Mouse (Mus musculus) forebrain, embryonic 10.5 days (tissue): ENCODE measurements around the gene Olfml2b. TPM values are rescaled to one million over a fixed set of nuclear protein-coding genes. Genes with fewer than 3 reads are reported as not detected.

Source experiments
- DNase-seq: peaks from one replicate; pipeline ENCODE4 v3.0.0-alpha.2; 2017; ENCODE audit warnings: low spot score; ENCODE audit errors: extremely low spot score
- H3K27ac ChIP-seq: fragments of 300-500 bp; sonication (generic); 2 replicates; pipeline ENCODE4 v1.5.1; 2016; ENCODE audit warnings: mild to moderate bottlenecking
- H3K27me3 ChIP-seq: fragments of 300-500 bp; sonication (generic); 2 replicates; pipeline ENCODE4 v1.6.1; 2016; ENCODE audit warnings: mild to moderate bottlenecking; ENCODE audit not compliant: poor library complexity, severe bottlenecking
- H3K36me3 ChIP-seq: fragments of 300-500 bp; sonication (generic); replicated peaks from 2 replicates; pipeline ENCODE4 v1.6.1; 2016; ENCODE audit warnings: mild to moderate bottlenecking, moderate library complexity
- H3K4me1 ChIP-seq: fragments of 300-500 bp; sonication (generic); 2 replicates; pipeline ENCODE4 v1.6.1; 2016
- H3K4me3 ChIP-seq: fragments of 300-500 bp; sonication (generic); 2 replicates; pipeline ENCODE4 v1.5.1; 2016; ENCODE audit warnings: mild to moderate bottlenecking, moderate library complexity
- H3K9me3 ChIP-seq: fragments of 300-500 bp; sonication (generic); 2 replicates; pipeline ENCODE4 v1.6.1; 2016; ENCODE audit warnings: mild to moderate bottlenecking, moderate library complexity
- WGBS: fragments of 180-500 bp; shearing (Covaris S2); methylation state at CpG from one replicate; pipeline ENCODE4 v1.1.7; 2016; 5-methylcytosine and 5-hydroxymethylcytosine counted together
- polyA plus RNA-seq: library from polyadenylated mRNA; unstranded; fragments of >200 nt; fragmentation: Nextera tagmentation; extraction: Ambion mirVana; gene quantifications from 2 replicates; pipeline ENCODE4 v1.2.1, GENCODE M21; 2016

The Olfml2b gene
- polyA plus RNA-seq, 1 experiment from 2014 or later = 4.1 TPM

DNA sequence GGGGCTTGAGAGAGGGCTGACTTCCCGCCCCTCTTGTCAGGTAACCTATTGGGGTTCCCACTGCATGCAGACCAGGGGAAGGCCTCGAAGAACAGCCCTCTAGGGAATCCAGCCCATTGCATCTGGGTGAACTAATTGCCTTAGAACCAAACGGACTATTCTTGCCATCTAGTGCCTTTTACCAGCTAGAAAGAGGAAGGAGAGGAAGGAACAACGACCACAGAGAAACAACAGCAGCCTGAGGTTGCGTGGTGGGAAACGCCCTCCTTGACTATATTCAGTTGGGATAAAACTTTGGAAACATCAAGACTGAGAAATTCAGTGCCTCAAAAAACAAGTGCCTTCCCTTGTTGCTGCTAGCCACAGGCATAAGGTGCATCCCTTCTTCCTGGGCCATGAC lies 39.5 kb downstream of the Olfml2b start:
- no peak overlapping the region for H3K4me3 ChIP-seq
- no peaks in the 10 kb centered on the region for H3K9me3 ChIP-seq
- H3K36me3 ChIP-seq = peaks cover 5% of the 10 kb centered on the region; the same call in 1 of the 2 replicates
- no peaks in the 10 kb centered on the region for H3K27me3 ChIP-seq
- WGBS = 84% methylated on average over 6 of the region's 6 CpGs
- peaks cover 1% of the 10 kb centered on the region for H3K4me1 ChIP-seq
- no peak overlapping the region for H3K27ac ChIP-seq
- no peak for DNase-seq

DNA sequence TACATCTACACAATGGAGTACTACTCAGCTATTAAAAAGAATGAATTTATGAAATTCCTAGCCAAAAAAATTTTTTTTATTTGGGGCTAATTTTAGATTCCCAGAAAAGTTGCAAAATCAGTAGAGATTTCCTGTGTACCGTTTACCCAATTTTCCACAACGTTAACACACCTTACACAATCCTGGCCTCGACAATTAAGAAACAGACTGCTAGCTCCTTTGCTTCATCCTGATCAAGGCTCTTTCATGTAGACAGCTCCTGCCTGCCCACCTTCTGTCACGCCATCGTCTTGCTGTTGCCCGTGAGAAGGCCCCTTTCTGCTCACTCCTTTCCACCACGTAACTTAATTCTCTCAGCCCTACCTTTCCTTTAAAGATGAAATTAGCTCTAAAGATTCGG lies 45.4 kb downstream of the Olfml2b start:
- DNase-seq = no peak
- Histone ChIP-seq H3K4me1 (no peaks in the 10 kb centered on the region; the same call in 1 of the 2 replicates), H3K9me3 (no peaks in the 10 kb centered on the region), H3K4me3 (no peak overlapping the region), H3K27ac (no peak overlapping the region), H3K36me3 (no peaks in the 10 kb centered on the region), H3K27me3 (no peaks in the 10 kb centered on the region)
- WGBS = 97% methylated on average over 8 of the region's 8 CpGs

DNA sequence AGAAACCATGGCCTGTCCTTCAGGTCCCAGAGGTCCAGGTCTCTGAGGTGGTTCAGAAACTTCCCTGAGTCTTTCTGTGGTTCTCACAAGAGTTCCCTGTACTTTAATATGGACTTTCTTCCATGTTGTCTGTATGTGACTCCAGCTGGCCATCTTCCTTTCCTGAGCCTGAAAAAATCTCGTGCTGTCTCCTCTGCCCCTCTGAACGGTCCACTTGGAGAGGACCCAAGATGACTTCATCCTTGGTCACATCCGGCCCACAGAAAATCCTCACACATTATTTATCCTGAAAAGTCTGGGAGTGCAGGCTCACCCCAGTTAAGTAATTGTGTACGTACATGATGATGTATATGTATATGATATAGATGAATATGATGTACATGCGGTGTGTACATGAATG lies 47.0 kb downstream of the Olfml2b start:
- no peak overlapping the region for H3K4me3 ChIP-seq
- no peak for DNase-seq
- H3K27me3 ChIP-seq = no peaks in the 10 kb centered on the region
- no peaks in the 10 kb centered on the region for H3K9me3 ChIP-seq
- WGBS = 89% methylated on average over 5 of the region's 5 CpGs
- H3K36me3 ChIP-seq = no peaks in the 10 kb centered on the region
- H3K4me1 ChIP-seq = peaks cover 6% of the 10 kb centered on the region; the same call in 1 of the 2 replicates
- no peak overlapping the region for H3K27ac ChIP-seq

DNA sequence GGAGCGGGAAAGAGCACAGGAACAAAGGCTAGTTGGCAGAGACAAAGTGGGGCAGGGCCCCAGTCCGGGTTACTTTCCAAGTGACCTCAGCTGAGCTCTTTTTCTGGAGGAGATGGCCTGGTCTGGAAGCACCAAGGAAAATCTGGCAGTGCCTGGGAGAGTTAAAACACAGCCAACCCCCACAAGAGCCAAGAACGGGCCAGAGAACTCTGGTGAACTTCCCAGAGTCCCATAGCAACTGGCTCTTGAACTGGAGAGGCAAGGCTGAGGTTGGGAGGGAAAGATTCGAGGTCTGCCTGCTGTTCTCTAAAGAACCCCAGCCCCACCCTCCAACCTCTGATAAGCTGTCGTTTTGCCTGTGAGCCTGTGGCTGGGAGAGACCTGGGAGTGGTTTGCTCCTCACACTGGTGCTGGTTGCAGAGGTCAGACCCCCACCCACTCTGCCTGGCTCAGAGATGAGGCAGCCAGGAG lies 50.5 kb downstream of the Olfml2b start:
- Histone ChIP-seq H3K4me3 (no peak overlapping the region), H3K4me1 (peaks cover 6% of the 10 kb centered on the region; the same call in 1 of the 2 replicates), H3K36me3 (no peaks in the 10 kb centered on the region), H3K9me3 (no peaks in the 10 kb centered on the region), H3K27me3 (no peaks in the 10 kb centered on the region), H3K27ac (no peak overlapping the region)
- no peak for DNase-seq
- WGBS = 67% methylated on average over 5 of the region's 5 CpGs

DNA sequence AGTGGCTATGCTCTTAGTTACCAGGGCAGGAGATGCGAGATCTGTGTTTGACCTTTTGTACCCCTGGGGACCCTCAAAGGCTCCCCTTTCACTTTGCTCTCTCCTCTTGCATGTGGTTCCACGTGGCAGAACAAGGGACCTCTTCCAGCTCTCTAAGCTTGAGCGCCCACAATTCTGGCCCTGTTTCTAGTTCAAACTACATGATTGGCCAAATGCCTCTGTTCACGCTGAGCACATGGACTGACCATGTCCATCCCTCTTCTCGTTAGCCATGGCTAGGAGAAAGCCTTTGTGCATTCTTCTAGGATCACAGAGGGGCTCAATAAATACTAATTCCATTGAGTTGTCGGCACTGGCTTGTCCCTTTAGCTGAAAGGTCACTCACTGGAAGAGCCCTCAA lies 51.0 kb downstream of the Olfml2b start:
- H3K27ac ChIP-seq = no peak overlapping the region
- no peak overlapping the region for H3K4me3 ChIP-seq
- WGBS = 58% methylated on average over 6 of the region's 6 CpGs
- H3K27me3 ChIP-seq = no peaks in the 10 kb centered on the region
- peaks cover 6% of the 10 kb centered on the region; the same call in 1 of the 2 replicates for H3K4me1 ChIP-seq
- H3K9me3 ChIP-seq = no peaks in the 10 kb centered on the region
- no peaks in the 10 kb centered on the region for H3K36me3 ChIP-seq
- DNase-seq = no peak

DNA sequence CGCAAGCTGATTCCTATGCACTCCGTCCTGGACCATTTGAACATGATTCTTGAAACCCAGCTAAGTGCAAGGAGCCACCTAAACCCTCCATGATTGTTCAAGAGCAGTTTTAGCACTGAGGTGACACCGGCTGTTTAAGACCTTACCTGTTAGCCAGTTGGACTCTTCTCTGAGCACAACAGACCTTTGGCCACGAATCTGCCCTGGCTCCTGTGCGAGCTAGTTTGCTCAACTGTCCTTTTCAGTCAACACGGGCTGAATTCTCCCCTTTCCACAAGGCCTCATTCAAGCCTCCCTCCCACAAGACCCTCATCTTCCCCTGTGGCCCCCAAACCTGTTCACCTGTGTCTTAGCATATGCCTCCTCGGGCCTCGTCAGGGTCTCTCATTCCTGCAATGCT lies 52.7 kb downstream of the Olfml2b start:
- H3K27ac ChIP-seq = no peak overlapping the region
- 96% methylated on average over 8 of the region's 8 CpGs for WGBS
- H3K9me3 ChIP-seq = no peaks in the 10 kb centered on the region

DNA sequence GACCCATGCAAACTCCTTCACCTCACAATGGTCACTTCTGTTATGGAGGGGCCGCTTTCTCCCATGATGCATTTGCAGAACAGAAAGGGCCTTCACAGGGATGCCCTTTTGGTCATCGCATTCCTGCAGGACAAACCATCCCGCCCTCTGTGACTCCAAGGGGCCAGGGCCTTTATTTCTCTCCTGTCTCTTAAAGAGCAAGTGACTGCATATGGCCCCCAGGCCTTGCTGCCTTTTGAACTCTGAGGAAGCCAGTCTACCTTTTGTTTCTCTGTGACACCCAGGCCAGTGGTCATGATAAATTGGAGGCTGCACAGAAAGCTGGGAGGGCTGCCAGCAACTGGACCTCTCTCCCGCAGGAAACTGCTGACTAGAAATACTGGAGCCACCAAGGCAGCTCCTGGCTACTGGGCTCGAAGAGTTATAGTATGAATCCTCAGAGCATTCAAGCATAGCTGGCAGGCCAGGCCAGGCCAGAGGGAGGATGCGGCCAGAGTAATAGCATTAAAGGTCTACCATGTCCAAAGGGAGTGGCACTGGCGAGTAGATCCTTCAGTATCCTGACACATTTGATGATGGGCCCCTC lies 53.5 kb downstream of the Olfml2b start:
- 87% methylated on average over 7 of the region's 7 CpGs for WGBS
- Histone ChIP-seq H3K4me1 (peaks cover 14% of the 10 kb centered on the region; the same call in 1 of the 2 replicates), H3K27me3 (no peaks in the 10 kb centered on the region), H3K9me3 (no peaks in the 10 kb centered on the region), H3K27ac (no peak overlapping the region), H3K36me3 (no peaks in the 10 kb centered on the region), H3K4me3 (no peak overlapping the region)
- DNase-seq = no peak

More for the DNA sequence above, 52.7 kb downstream of the Olfml2b start:
- Histone ChIP-seq H3K27me3 (no peaks in the 10 kb centered on the region), H3K36me3 (no peaks in the 10 kb centered on the region), H3K4me3 (no peak overlapping the region), H3K4me1 (peaks cover 14% of the 10 kb centered on the region; the same call in 1 of the 2 replicates)
- DNase-seq = no peak

DNA sequence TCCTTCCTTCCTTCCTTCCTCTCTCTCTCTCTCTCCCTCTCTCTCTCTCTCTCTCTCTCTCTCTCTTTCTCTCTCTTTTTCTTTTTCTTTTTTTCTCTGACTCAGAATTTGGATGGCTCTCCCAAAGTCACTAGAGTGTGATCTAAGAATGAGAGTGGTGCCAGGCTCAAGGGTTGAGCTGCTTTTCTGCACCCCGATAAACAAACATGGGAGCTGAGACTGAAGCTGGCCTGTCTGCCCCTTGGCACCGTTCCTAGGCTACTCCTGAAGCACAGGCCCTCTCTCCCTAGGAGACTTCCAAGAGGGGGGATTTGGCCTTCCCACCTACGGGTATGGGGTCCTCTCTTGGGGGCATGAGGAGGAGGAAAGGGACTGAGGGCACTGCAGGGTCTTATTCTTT lies 54.4 kb downstream of the Olfml2b start:
- H3K27me3 ChIP-seq = no peaks in the 10 kb centered on the region
- 0 out of 2 replicates have a peak overlapping the region, but pooled peaks have one; percentile 20 for H3K27ac ChIP-seq
- peaks cover 14% of the 10 kb centered on the region; the same call in 1 of the 2 replicates for H3K4me1 ChIP-seq
- 87% methylated on average over 3 of the region's 3 CpGs for WGBS
- H3K4me3 ChIP-seq = no peak overlapping the region
- no peak for DNase-seq
- H3K36me3 ChIP-seq = no peaks in the 10 kb centered on the region
- H3K9me3 ChIP-seq = no peaks in the 10 kb centered on the region

DNA sequence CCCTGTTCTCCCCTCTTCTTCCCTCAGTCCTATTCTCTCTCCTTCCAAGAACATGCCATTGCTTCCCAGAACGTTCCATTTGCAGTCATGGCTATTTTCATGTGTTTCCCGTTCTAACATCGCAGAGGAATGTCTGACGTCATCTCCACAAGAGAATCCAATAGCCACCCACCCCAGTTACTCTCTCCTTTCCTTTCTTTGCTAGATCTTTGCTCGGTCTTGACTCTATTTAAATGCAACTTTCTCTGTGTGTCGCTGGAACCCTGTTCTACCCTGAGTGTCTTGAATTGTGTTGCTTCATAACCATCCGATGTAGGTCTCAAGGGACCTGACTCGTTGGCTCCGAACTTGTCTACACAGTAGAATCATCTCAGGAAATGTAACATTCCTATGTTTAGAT lies 55.2 kb downstream of the Olfml2b start:
- peaks cover 14% of the 10 kb centered on the region; the same call in 1 of the 2 replicates for H3K4me1 ChIP-seq
- 90% methylated on average over 9 of the region's 9 CpGs for WGBS
- no peaks in the 10 kb centered on the region for H3K9me3 ChIP-seq
- H3K4me3 ChIP-seq = no peak overlapping the region
- DNase-seq = no peak
- no peak overlapping the region for H3K27ac ChIP-seq
- H3K36me3 ChIP-seq = no peaks in the 10 kb centered on the region
- H3K27me3 ChIP-seq = no peaks in the 10 kb centered on the region

DNA sequence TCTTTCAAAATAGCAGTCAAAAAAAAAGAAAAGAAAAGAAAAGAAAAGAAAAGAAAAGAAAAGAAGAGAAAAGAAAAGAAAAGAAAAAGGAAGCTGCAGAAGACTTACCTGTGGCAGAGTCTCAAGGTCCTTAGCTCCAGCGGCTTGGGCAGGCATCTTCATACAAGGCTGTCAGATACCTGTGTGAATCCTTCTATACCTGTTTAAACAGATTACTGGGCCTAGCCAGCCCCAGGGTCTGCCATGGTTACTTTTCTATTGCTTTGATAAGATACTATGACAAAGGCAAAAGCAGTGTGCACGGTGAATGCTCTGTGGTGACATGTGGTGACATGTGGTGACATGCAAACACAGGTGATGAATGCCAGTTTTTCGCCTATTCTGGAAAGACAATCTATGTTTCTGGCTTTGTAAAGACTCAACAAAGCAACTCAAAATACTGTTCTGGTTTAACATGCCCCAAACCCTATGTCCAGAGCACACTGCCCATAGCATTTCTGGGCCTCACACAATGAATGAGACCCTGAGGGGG lies 56.2 kb downstream of the Olfml2b start:
- Histone ChIP-seq H3K27ac (no peak overlapping the region), H3K9me3 (no peaks in the 10 kb centered on the region), H3K4me3 (no peak overlapping the region), H3K27me3 (no peaks in the 10 kb centered on the region), H3K4me1 (peaks cover 8% of the 10 kb centered on the region; the same call in 1 of the 2 replicates), H3K36me3 (no peaks in the 10 kb centered on the region)
- no peak for DNase-seq
- 85% methylated on average over 3 of the region's 3 CpGs for WGBS

DNA sequence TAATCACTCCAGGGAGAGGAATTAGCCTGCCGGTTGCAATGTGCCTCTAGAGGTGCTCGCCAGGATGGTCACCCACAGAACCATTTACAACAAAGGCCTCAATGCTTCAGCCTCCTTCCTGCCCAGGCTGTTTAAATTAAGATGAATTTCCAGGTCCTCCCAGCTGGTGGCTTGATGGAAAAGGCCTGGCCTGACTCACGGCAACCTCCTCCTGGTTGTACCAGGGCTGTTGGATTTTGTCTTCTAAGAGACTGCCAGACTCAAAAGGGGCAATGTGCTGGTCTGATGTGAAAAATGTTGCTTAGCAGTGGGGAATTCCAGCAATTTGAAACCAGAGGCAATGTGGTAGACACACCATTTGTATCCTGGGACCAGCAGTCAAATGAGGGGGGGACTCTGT lies 56.8 kb downstream of the Olfml2b start:
- no peaks in the 10 kb centered on the region for H3K9me3 ChIP-seq
- peaks cover 8% of the 10 kb centered on the region; the same call in 1 of the 2 replicates for H3K4me1 ChIP-seq
- no peak overlapping the region for H3K27ac ChIP-seq
- no peaks in the 10 kb centered on the region for H3K27me3 ChIP-seq
- no peak overlapping the region for H3K4me3 ChIP-seq
- DNase-seq = no peak
- no peaks in the 10 kb centered on the region for H3K36me3 ChIP-seq
- WGBS = 62% methylated on average over 3 of the region's 3 CpGs

DNA sequence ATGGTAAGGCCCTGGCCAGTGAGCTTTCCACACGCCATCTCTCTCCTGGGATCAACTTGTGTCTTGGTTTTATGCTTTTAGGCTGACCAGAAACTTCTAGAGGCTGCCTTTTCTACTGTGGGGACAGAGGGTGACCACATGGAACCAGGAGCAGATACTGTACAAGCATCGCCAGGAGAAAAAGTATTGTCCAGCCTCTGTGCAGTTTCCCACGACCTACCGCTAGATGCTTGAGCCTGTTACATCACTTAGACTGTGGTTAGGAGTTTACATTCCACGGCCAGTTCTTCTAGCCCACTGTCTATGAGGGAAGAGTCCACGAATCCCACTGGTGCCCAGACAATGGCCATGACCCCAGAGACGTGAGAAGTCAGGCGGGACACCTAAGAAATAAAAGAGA lies 57.2 kb downstream of the Olfml2b start:
- no peaks in the 10 kb centered on the region for H3K9me3 ChIP-seq
- no peak overlapping the region for H3K4me3 ChIP-seq
- H3K27ac ChIP-seq = no peak overlapping the region
- H3K27me3 ChIP-seq = no peaks in the 10 kb centered on the region
- 85% methylated on average over 8 of the region's 8 CpGs for WGBS
- no peaks in the 10 kb centered on the region for H3K36me3 ChIP-seq
- peaks cover 8% of the 10 kb centered on the region; the same call in 1 of the 2 replicates for H3K4me1 ChIP-seq
- DNase-seq = no peak

DNA sequence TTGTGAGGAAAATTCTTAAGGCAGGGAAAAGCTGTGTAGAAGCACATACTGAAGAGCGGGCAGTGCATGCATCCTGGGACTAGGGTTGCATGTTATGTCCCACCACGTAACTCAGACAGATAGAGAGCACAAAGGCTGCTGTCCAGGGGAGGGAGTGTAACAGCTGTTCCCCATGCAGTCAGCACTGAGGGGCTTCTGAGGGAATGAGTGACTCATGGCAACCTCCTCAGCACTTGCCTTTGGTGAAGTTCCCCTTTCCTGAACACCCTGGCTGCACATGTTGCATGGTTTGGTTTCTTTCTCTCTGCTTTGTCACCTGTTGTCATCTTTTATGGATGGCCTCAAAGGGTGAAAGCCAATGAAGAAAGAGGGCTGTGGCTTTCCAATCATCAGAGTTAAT lies 57.9 kb downstream of the Olfml2b start:
- Histone ChIP-seq H3K9me3 (no peaks in the 10 kb centered on the region), H3K4me1 (peaks cover 8% of the 10 kb centered on the region; the same call in 1 of the 2 replicates), H3K27me3 (no peaks in the 10 kb centered on the region), H3K27ac (no peak overlapping the region), H3K4me3 (no peak overlapping the region), H3K36me3 (no peaks in the 10 kb centered on the region)
- 84% methylated on average over 2 of the region's 2 CpGs for WGBS
- no peak for DNase-seq
